Mouse (Mus musculus): Measurements from ENCODE around the gene Tmc7. TPM values are rescaled to one million over a fixed set of nuclear protein-coding genes. Genes with fewer than 3 reads are reported as not detected.

The Tmc7 gene
- polyA plus RNA-seq, 1 experiment from 2014 or later = 6.3 TPM

DNA sequence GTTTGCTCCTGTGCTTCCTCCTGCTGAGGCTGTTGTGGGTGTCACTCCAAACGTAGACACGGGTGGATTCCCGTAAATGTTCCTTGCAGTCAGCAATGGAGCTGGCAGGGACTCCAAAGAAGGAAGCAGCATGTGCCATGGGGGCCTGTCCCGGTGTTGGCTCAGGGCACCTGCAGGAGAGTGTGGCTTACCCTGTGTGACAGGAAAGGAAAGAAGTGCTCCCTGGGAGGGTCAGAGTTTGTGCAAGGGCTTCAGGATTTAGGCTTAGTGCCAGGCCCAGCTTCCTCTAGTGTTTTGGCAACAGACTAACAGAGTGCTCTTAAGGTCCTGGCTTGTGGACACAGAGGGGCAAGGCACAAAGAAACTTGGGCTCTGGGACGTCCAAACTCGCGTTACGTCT is 20.3 kb upstream of the Tmc7 start:
- Histone ChIP-seq H3K9me3 (no peaks in the 10 kb centered on the region), H3K4me1 (replicated peaks) (no peaks in the 10 kb centered on the region), H3K27me3 (no peaks in the 10 kb centered on the region), H3K9ac (no peak overlapping the region), H3K27ac (replicated peaks) (no peak overlapping the region), H3K36me3 (no peaks in the 10 kb centered on the region), H3K4me3 (no peak overlapping the region), H3K4me2 (no peak overlapping the region)
- 86% methylated on average over 8 of the region's 8 CpGs for WGBS
- ATAC-seq (ENCODE audit: low read depth) = no peak

DNA sequence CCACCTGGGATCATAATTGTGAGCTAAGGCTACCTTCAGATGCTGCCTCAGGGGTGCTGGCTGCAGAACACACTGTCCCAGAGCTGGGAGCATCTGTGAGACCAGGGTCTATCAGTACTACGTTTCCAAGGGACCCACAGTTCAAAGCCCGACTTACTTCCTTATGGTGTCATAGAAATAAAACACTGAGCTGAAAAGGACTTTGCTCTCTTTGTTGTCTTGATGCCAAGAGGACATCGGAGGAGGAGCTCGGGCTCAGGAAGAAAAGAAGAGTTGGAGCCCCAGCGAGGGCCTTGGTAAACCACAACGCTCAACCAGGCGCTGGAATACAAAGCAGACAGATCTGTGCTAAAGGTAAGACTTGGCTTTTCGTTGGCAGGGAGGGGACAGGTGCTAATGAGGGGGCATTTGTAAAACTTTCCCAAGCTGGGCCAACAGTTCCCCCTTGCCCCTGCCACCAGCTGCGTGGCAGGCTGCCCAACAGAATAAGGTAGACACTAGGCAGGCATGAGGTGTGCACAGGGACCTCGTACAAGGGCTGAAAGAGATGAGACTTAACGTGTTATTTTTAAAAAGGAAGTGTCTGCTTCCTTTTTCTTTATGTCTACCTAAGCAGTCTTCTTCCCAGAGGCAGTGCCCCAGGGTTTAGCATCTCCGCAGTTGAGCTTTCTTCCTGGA is 15.6 kb upstream of the Tmc7 start:
- H3K27me3 ChIP-seq = peaks cover 25% of the 10 kb centered on the region
- ATAC-seq (ENCODE audit: low read depth) = no peak
- H3K9ac ChIP-seq = no peak overlapping the region
- no peak overlapping the region for H3K4me2 ChIP-seq
- H3K9me3 ChIP-seq = no peaks in the 10 kb centered on the region
- no peak overlapping the region for H3K4me3 ChIP-seq
- no peaks in the 10 kb centered on the region for H3K36me3 ChIP-seq
- peaks cover 17% of the 10 kb centered on the region for H3K4me1 ChIP-seq (replicated peaks)
- 61% methylated on average over 12 of the region's 12 CpGs for WGBS
- H3K27ac ChIP-seq (replicated peaks) = no peak overlapping the region

DNA sequence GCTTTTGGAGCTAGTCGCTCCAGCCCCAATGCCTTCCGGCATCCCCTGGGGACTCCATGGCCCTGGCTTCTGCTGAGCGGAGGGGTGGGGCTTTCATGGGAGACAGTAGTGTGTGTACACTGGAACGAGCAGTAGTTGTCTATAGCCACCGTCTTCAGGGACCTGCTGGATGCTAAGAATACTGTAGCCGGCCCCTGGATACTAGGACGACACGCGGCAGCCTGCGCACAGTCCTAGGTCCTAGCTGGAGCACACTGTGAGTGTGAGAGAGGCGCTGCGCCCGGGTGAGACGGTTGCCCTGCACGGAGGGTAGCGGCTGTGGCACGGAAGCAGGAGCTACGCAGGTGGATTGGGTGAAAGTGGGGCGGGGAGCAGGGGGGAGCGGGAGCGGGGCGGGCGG is 12.7 kb upstream of the Tmc7 start, which contains the start of gene Tmc5:
TSS of gene Tmc5 (plus strand) at position 97 of the 400 bp plus-strand sequence.
- peaks cover 25% of the 10 kb centered on the region for H3K27me3 ChIP-seq
- H3K9ac ChIP-seq = peak within 1 kb of the TSS; percentile 61
- H3K4me3 ChIP-seq = peak within 1 kb of the TSS; percentile 31
- 3% methylated on average over 23 of the region's 23 CpGs for WGBS
- H3K36me3 ChIP-seq = no peaks in the 10 kb centered on the region
- H3K27ac ChIP-seq (replicated peaks) = no peak within 1 kb of the TSS
- no peak for ATAC-seq (ENCODE audit: low read depth)
- H3K9me3 ChIP-seq = no peaks in the 10 kb centered on the region
- peaks cover 46% of the 10 kb centered on the region for H3K4me1 ChIP-seq (replicated peaks)
- peak within 1 kb of the TSS; percentile 57 for H3K4me2 ChIP-seq

DNA sequence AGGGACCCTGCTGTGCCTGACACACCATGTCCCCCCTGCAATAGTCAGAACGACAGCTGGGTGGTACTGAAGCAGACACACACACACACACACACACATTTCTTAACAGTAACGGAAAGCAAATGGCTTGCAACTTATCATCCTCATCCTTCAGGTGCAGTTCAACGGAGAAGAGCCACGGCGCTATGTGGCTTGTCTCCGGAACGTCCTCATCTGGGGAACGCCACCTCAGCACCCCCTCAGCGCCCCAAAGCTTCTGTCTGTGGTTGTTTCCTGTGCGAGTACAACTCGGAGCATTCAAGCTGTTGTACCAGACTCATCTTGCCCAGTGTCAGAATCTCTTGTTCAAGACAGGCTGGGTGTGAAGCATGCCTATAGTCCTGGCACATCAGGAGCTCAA is 11.7 kb upstream of the Tmc7 start:
- Histone ChIP-seq H3K4me1 (replicated peaks) (peaks cover 51% of the 10 kb centered on the region), H3K4me2 (no peak overlapping the region), H3K9me3 (no peaks in the 10 kb centered on the region), H3K36me3 (no peaks in the 10 kb centered on the region), H3K4me3 (no peak overlapping the region), H3K9ac (no peak overlapping the region), H3K27ac (replicated peaks) (no peak overlapping the region), H3K27me3 (peaks cover 25% of the 10 kb centered on the region)
- no peak for ATAC-seq (ENCODE audit: low read depth)
- 76% methylated on average over 11 of the region's 11 CpGs for WGBS

DNA sequence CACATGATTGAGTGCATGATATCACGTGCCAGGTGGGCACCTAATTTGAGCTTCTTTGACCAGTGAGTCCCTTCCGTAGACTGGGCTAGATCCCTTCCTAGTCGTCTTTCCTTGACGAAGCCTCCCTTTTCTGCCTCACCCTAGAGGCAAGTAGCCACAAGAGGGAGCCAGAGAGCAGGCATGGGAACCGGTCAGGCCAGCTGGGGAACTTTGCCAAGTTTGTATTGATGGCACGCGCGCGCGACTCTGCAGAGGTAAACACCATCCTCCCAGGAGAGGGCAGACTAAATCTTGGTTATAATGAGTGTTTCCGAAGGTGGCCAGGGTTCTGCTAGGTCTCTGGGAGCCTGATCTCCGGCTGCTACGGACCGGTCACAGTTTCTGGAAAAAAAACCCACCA is 10.7 kb upstream of the Tmc7 start:
- H3K4me2 ChIP-seq = peak overlapping the region; percentile 43
- H3K9ac ChIP-seq = 0 out of 2 replicates have a peak overlapping the region, but pooled peaks have one; percentile 26
- no peaks in the 10 kb centered on the region for H3K36me3 ChIP-seq
- 3% methylated on average over 14 of the region's 14 CpGs for WGBS
- H3K4me1 ChIP-seq (replicated peaks) = peaks cover 51% of the 10 kb centered on the region
- H3K9me3 ChIP-seq = no peaks in the 10 kb centered on the region
- peaks cover 25% of the 10 kb centered on the region for H3K27me3 ChIP-seq
- peak; percentile 9; the same call in 1 of the 2 replicates for ATAC-seq (ENCODE audit: low read depth)
- 0 out of 2 replicates have a peak overlapping the region, but pooled peaks have one; percentile 87 for H3K27ac ChIP-seq (replicated peaks)
- H3K4me3 ChIP-seq = no peak overlapping the region

DNA sequence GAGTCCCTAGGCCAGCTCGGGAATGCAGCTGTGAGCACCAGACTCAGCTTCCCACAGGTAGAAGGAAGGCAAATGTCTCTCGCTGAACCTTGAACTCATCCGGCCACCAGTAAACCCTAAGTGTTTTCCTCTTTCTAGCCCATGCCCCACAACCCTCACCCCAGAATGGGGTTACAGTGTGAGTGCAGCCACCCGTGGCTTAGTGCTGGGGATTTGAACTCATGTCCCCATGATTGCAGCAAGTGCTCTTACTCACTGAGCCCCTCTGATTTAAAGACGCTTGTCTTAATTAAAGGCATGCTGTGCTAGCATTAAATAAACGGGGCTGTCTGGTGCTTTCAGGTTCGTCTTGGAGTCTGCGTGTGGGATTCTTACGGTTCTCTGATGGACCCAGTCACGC is 10.1 kb upstream of the Tmc7 start:
- H3K36me3 ChIP-seq = no peaks in the 10 kb centered on the region
- H3K4me3 ChIP-seq = no peak overlapping the region
- H3K27me3 ChIP-seq = peaks cover 25% of the 10 kb centered on the region
- H3K9ac ChIP-seq = no peak overlapping the region
- no peaks in the 10 kb centered on the region for H3K9me3 ChIP-seq
- peaks cover 51% of the 10 kb centered on the region for H3K4me1 ChIP-seq (replicated peaks)
- H3K4me2 ChIP-seq = peak overlapping the region; percentile 43
- peak overlapping the region; percentile 87 for H3K27ac ChIP-seq (replicated peaks)
- no peak for ATAC-seq (ENCODE audit: low read depth)
- WGBS = 20% methylated on average over 10 of the region's 10 CpGs

DNA sequence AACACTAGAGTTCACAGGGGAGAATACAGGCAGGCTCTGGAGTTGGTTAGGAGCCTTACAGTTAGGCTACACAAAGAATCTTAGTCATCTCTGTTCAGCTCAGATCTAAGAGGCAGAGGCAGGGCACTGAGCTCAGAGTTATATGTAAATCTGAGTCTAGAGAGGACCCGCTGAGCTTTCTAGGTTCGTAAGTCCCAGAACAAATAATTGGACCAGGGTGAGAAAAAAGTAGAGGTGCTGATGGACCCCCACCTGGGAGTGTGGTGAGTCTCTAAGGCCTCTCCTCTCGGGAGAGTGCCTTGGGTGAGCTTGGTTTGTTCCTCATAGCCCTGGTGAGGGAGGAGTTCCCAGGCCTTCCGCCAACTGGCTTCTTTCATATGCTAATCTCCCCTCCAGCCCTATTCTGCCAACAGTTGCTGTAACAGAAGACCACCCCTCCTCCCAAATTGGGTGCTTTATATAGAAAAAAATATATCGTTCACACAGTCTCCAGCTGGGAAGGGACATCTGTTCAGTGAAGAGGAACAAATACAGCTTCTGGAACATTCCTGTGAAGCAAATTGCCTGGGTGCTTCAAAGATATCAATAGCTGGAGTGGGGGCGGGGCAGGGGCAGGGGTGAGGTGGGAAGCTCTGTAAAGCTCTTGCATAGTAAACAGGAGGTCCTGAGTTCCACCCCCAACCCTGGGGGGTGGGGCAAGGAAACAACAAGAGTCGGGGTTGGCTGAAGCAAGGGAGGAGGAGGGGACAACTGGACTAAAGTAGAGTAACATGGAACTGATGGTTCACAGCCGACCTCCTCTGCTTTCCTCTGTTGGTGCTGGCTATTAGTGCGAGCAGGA is 9.3 kb upstream of the Tmc7 start:
- peak overlapping the region; percentile 87 for H3K27ac ChIP-seq (replicated peaks)
- peaks cover 22% of the 10 kb centered on the region for H3K27me3 ChIP-seq
- H3K4me1 ChIP-seq (replicated peaks) = peaks cover 51% of the 10 kb centered on the region
- no peaks in the 10 kb centered on the region for H3K36me3 ChIP-seq
- no peak overlapping the region for H3K4me3 ChIP-seq
- H3K4me2 ChIP-seq = peak overlapping the region; percentile 43
- 6% methylated on average over 9 of the region's 9 CpGs for WGBS
- no peaks in the 10 kb centered on the region for H3K9me3 ChIP-seq
- H3K9ac ChIP-seq = no peak overlapping the region
- ATAC-seq (ENCODE audit: low read depth) = peak; percentile 84

DNA sequence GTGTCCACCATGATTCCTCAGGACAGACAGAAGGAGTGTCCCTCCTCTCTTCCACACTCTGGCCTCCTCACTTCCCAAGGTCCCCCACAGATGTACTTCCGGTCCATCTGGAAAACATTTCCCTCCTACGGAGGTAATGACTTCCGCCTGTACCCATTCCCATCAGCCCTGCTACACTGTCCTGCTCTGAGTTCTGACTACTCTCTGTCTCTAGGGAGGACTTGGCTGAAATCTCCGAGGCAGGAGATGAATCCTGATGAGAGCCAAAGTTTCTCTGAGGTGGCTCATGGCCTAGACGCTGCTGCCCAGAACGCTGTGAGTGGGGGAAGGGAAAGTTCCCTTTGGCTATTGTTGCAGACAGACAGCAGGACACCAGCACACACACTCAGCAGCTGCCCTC is 7.6 kb upstream of the Tmc7 start:
- no peak for ATAC-seq (ENCODE audit: low read depth)

DNA sequence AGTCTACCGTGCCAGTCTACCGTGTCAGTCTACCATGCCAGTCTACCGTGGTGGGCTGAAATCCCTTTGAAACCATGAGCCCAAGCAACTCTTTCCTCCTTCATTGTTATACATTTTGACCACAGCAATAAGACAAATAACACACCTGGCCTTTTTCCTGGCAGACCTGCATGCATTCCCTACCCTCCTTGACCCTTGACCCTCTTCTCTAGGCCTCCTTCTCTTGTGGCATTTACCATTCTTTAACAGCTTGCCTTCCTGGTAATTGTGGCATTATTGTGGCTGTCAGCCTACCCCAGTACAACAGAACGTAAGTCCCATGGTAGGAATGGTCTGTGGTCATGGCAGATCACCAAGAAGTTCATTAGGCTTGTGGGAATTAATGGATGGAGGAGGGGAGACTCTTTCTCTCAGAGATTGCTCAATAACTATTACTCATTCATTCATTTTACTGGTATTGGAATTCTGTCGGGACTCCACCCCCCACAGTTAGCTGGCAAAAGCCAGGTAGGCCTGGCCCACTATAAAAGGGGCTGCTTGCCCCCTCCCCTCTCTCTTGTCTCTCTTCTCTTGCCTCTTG is 6.3 kb upstream of the Tmc7 start:
- H3K36me3 ChIP-seq = no peaks in the 10 kb centered on the region
- H3K9me3 ChIP-seq = no peaks in the 10 kb centered on the region
- H3K4me3 ChIP-seq = no peak overlapping the region
- 87% methylated on average over 5 of the region's 5 CpGs for WGBS
- H3K4me1 ChIP-seq (replicated peaks) = peaks cover 40% of the 10 kb centered on the region
- H3K27ac ChIP-seq (replicated peaks) = no peak overlapping the region
- no peaks in the 10 kb centered on the region for H3K27me3 ChIP-seq
- no peak overlapping the region for H3K4me2 ChIP-seq
- ATAC-seq (ENCODE audit: low read depth) = no peak
- H3K9ac ChIP-seq = no peak overlapping the region

More for the DNA sequence above, 7.6 kb upstream of the Tmc7 start:
- Histone ChIP-seq H3K36me3 (no peaks in the 10 kb centered on the region), H3K27me3 (peaks cover 10% of the 10 kb centered on the region), H3K27ac (replicated peaks) (peak overlapping the region; percentile 87), H3K4me1 (replicated peaks) (peaks cover 44% of the 10 kb centered on the region), H3K4me3 (no peak overlapping the region), H3K4me2 (no peak overlapping the region), H3K9me3 (no peaks in the 10 kb centered on the region), H3K9ac (no peak overlapping the region)
- WGBS = 28% methylated on average over 6 of the region's 6 CpGs

DNA sequence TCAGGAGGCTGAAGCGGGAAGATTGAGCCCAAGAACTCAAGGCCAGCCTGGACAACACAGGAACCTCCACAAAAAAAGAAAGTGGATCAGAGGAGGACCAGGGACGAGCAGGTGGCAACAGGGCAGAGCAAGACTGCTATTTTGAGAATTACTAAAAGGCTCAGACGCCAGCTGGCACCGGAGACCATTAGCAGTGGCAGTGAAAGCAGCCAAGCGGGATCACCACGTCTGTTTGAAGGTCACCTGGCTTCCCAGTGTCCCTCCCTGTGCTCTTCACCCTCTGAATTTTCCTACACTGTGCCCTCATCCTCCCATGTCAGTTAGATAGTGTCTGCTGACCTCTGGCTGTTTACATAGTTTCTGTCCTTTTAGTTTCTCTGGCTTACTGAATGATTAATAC is 1.3 kb upstream of the Tmc7 start:
- WGBS = 66% methylated on average over 6 of the region's 6 CpGs

DNA sequence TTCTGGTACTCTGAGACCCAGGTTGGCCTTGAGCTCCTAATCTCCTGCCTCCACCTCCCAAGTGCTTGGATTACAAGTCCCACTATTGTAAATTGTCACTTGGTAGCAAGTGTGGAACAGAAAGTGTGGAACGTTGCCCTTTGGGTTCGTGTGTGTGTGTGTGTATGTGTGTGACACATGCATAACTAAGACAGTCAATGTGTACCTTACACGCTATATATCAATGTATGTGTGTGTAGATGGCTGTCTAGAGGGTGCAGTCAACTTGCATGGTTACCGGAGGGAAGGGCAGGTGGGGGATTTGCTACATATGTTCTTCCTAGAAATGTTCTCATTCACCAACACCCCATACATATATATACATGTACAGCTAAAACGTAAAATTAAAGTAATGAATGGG is 390 bp upstream of the Tmc7 start:
- H3K27ac ChIP-seq (replicated peaks) = 0 out of 2 replicates have a peak overlapping the region, but pooled peaks have one; percentile 33

More for the DNA sequence above, 1.3 kb upstream of the Tmc7 start:
- Histone ChIP-seq H3K9ac (no peak overlapping the region), H3K36me3 (no peaks in the 10 kb centered on the region), H3K4me3 (no peak overlapping the region), H3K4me2 (no peak overlapping the region), H3K9me3 (no peaks in the 10 kb centered on the region), H3K27ac (replicated peaks) (no peak overlapping the region), H3K27me3 (no peaks in the 10 kb centered on the region), H3K4me1 (replicated peaks) (peaks cover 14% of the 10 kb centered on the region)
- ATAC-seq (ENCODE audit: low read depth) = no peak

DNA sequence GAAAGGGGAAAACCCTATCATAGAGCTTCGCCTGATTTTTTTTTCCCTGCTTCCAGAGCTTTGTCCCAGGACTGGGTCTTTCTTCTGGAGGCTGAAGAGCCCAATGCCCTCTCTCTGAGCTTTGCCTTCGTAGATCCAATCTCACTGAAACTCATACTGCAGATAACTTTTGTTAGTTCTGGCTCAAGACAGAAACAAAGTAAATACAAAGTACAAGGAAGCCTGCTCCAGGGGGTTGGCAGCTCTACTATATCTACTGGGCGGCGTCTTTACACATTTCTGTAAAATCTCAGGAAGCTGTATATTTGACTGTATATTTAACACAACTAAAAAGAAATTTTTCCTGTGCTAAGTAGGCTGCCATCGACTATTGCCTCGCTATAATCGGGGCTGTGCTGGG is 715 bp downstream of the Tmc7 start:
- H3K9ac ChIP-seq = peak overlapping the region; percentile 86
- peaks cover 14% of the 10 kb centered on the region for H3K4me1 ChIP-seq (replicated peaks)
- no peaks in the 10 kb centered on the region for H3K9me3 ChIP-seq
- H3K27ac ChIP-seq (replicated peaks) = no peak overlapping the region
- WGBS = 21% methylated on average over 7 of the region's 7 CpGs
- H3K4me3 ChIP-seq = peak overlapping the region; percentile 67
- H3K36me3 ChIP-seq = peaks cover 14% of the 10 kb centered on the region
- no peak for ATAC-seq (ENCODE audit: low read depth)
- H3K4me2 ChIP-seq = peak overlapping the region; percentile 80
- H3K27me3 ChIP-seq = no peaks in the 10 kb centered on the region

More for the DNA sequence above, 390 bp upstream of the Tmc7 start:
- ATAC-seq (ENCODE audit: low read depth) = peak; percentile 21
- peak overlapping the region; percentile 67 for H3K4me3 ChIP-seq
- no peaks in the 10 kb centered on the region for H3K9me3 ChIP-seq
- H3K4me2 ChIP-seq = peak overlapping the region; percentile 80
- H3K9ac ChIP-seq = 0 out of 2 replicates have a peak overlapping the region, but pooled peaks have one; percentile 86
- 71% methylated on average over 5 of the region's 5 CpGs for WGBS
- H3K27me3 ChIP-seq = no peaks in the 10 kb centered on the region
- peaks cover 14% of the 10 kb centered on the region for H3K4me1 ChIP-seq (replicated peaks)
- peaks cover 5% of the 10 kb centered on the region for H3K36me3 ChIP-seq

Measured in neural tube, embryonic 13.5 days (tissue).